Mouse (Mus musculus) lung, embryonic 15.5 days (tissue): ENCODE data around the gene Il1f5. TPM values are rescaled to one million over a fixed set of nuclear protein-coding genes. Genes with fewer than 3 reads are reported as not detected.

ENCODE experiments used
- ATAC-seq: fragments of 200-750 bp; cut with Nextera tagmentation; 2 replicates; pipeline ENCODE4 v1.8.0; 2017; ENCODE audit warnings: moderate number of reproducible peaks, borderline replicate concordance; ENCODE audit not compliant: low FRiP score, low TSS enrichment; ENCODE audit errors: extremely low read depth
- H3K27ac ChIP-seq: fragments of 300-500 bp; sonication (generic); 2 replicates; pipeline ENCODE4 v1.5.1; 2015; ENCODE audit warnings: moderate library complexity, mild to moderate bottlenecking, inconsistent platforms
- H3K27me3 ChIP-seq: fragments of 300-500 bp; sonication (generic); 2 replicates; pipeline ENCODE4 v1.6.1; 2015; ENCODE audit warnings: inconsistent platforms
- H3K36me3 ChIP-seq: fragments of 300-500 bp; sonication (generic); 2 replicates; pipeline ENCODE4 v1.6.1; 2015; ENCODE audit warnings: inconsistent platforms
- H3K4me1 ChIP-seq: fragments of 300-500 bp; sonication (generic); 2 replicates; pipeline ENCODE4 v1.6.1; 2015; ENCODE audit warnings: inconsistent platforms
- H3K4me2 ChIP-seq: fragments of 300-500 bp; sonication (generic); 2 replicates; pipeline ENCODE4 v1.6.1; 2015; ENCODE audit warnings: inconsistent platforms, mild to moderate bottlenecking, moderate library complexity
- H3K4me3 ChIP-seq: fragments of 300-500 bp; sonication (generic); 2 replicates; pipeline ENCODE4 v1.5.1; 2015; ENCODE audit warnings: mild to moderate bottlenecking, inconsistent platforms
- H3K9ac ChIP-seq: fragments of 300-500 bp; sonication (generic); 2 replicates; pipeline ENCODE4 v1.6.1; 2015; ENCODE audit warnings: inconsistent platforms
- H3K9me3 ChIP-seq: fragments of 300-500 bp; sonication (generic); 2 replicates; pipeline ENCODE4 v1.6.1; 2016; ENCODE audit warnings: inconsistent platforms
- WGBS: fragments of 180-500 bp; shearing (Covaris S2); methylation state at CpG from one replicate; pipeline ENCODE4 v1.1.7; 2015; 5-methylcytosine and 5-hydroxymethylcytosine counted together
- polyA plus RNA-seq: library from polyadenylated mRNA; unstranded; fragments of >200 nt; fragmentation: Nextera tagmentation; extraction: Ambion mirVana; gene quantifications from 2 replicates; pipeline ENCODE4 v1.2.1, GENCODE M21; 2015

Il1f5 gene
- polyA plus RNA-seq = not detected in 2 replicates

GRCm38 (mm10) chr2:24276654-24277053, at the start of gene Il1f5:
Gene Il1f5, plus strand, starts transcription at chr2:24276954.
- no peaks in the 10 kb centered on the region for H3K9me3 ChIP-seq
- ATAC-seq = no peak
- no peak within 1 kb of the TSS for H3K9ac ChIP-seq
- H3K4me1 ChIP-seq = no peaks in the 10 kb centered on the region
- H3K27ac ChIP-seq = no peak within 1 kb of the TSS
- no peak within 1 kb of the TSS for H3K4me2 ChIP-seq
- H3K27me3 ChIP-seq = no peaks in the 10 kb centered on the region
- H3K4me3 ChIP-seq = no peak within 1 kb of the TSS
- H3K36me3 ChIP-seq = no peaks in the 10 kb centered on the region

DNA sequence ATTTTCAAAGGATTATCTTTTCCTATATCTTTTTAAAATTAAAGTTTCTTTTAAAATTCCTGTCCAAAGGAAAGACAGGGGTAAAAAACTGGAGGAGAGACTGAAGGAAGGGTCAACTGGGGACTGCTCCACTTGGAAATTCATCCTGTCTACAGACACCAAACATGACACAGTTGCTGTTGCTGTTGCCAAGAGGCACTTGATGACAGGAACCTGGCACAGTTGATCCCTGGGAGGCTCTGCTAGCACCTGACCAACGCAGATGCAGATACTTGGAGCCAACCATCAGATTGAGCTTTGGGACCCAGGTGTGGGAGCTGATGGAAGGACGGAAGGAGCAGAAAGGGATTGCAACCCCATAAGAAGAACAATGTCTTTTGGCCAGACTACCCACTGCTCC, 49.6 kb upstream of the Il1f5 start:
- H3K4me3 ChIP-seq = no peak overlapping the region
- no peak overlapping the region for H3K4me2 ChIP-seq
- no peaks in the 10 kb centered on the region for H3K36me3 ChIP-seq
- H3K9me3 ChIP-seq = no peaks in the 10 kb centered on the region
- no peak for ATAC-seq
- no peak overlapping the region for H3K9ac ChIP-seq
- no peak overlapping the region for H3K27ac ChIP-seq
- no peaks in the 10 kb centered on the region for H3K4me1 ChIP-seq
- WGBS = 67% methylated on average over 2 of the region's 2 CpGs
- H3K27me3 ChIP-seq = no peaks in the 10 kb centered on the region

- no peak for ATAC-seq
- WGBS = 71% methylated on average over 1 of the region's 1 CpGs
- Histone ChIP-seq H3K36me3 (no peaks in the 10 kb centered on the region), H3K27ac (no peak overlapping the region), H3K4me1 (no peaks in the 10 kb centered on the region), H3K9me3 (no peaks in the 10 kb centered on the region), H3K4me2 (no peak overlapping the region), H3K27me3 (no peaks in the 10 kb centered on the region), H3K4me3 (no peak overlapping the region), H3K9ac (no peak overlapping the region)
Measured at GRCm38 (mm10) chr2:24267503-24267902, 9.3 kb upstream of the Il1f5 start.

- no peak overlapping the region for H3K4me2 ChIP-seq
- no peaks in the 10 kb centered on the region for H3K9me3 ChIP-seq
- no peak overlapping the region for H3K27ac ChIP-seq
- no peak overlapping the region for H3K4me3 ChIP-seq
- no peaks in the 10 kb centered on the region for H3K27me3 ChIP-seq
- H3K36me3 ChIP-seq = no peaks in the 10 kb centered on the region
- H3K4me1 ChIP-seq = no peaks in the 10 kb centered on the region
- no peak overlapping the region for H3K9ac ChIP-seq
- ATAC-seq = no peak
- 80% methylated on average over 2 of the region's 2 CpGs for WGBS
Measured at GRCm38 (mm10) chr2:24273619-24274018, 3.1 kb upstream of the Il1f5 start.

- ATAC-seq = no peak
- 32% methylated on average over 1 of the region's 1 CpGs for WGBS
- H3K27me3 ChIP-seq = no peaks in the 10 kb centered on the region
- H3K9ac ChIP-seq = no peak overlapping the region
- H3K4me2 ChIP-seq = no peak overlapping the region
- no peak overlapping the region for H3K27ac ChIP-seq
- no peaks in the 10 kb centered on the region for H3K36me3 ChIP-seq
- H3K4me3 ChIP-seq = no peak overlapping the region
- H3K9me3 ChIP-seq = no peaks in the 10 kb centered on the region
- H3K4me1 ChIP-seq = no peaks in the 10 kb centered on the region
Measured at GRCm38 (mm10) chr2:24275146-24275545, 1.6 kb upstream of the Il1f5 start.

- no peak within 1 kb of the TSS for H3K4me2 ChIP-seq
- 0 out of 2 replicates have a peak, but pooled peaks cover 6% of the 10 kb centered on the region for H3K27me3 ChIP-seq
- 66% methylated on average over 5 of the region's 5 CpGs for WGBS
- H3K27ac ChIP-seq = no peak within 1 kb of the TSS
- no peaks in the 10 kb centered on the region for H3K36me3 ChIP-seq
- H3K9me3 ChIP-seq = no peaks in the 10 kb centered on the region
- H3K4me1 ChIP-seq = no peaks in the 10 kb centered on the region
- H3K9ac ChIP-seq = no peak within 1 kb of the TSS
- no peak within 1 kb of the TSS for H3K4me3 ChIP-seq
- no peak for ATAC-seq
Measured at GRCm38 (mm10) chr2:24290896-24291295, 14.1 kb downstream of the Il1f5 start, which contains the start of gene Il1f10. Gene Il1f10, plus strand, starts transcription at chr2:24291196.

DNA sequence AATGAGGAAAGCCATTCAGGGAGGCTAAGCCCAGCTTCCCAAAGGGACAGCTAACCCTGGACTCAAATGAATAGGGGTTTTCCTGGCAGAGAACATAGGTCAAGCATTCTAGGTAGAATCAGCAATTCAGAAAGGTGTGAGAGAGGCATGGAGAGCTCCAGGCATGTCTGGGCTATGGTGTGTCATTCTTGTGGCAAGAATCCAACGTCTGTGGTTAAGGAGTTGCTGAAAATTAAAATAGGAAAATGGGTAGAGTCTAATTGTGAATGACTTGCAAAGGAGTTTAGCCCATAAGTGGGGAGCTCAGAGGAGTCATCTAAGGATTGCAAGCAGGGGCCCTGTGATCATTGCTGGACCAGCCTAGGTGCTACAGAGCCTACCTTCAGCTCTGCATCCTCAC, 17.9 kb downstream of the Il1f5 start:
- H3K9ac ChIP-seq = no peak overlapping the region
- no peak overlapping the region for H3K4me2 ChIP-seq
- H3K27me3 ChIP-seq = 0 out of 2 replicates have a peak, but pooled peaks cover 8% of the 10 kb centered on the region
- no peak for ATAC-seq
- H3K36me3 ChIP-seq = no peaks in the 10 kb centered on the region
- no peaks in the 10 kb centered on the region for H3K4me1 ChIP-seq
- H3K27ac ChIP-seq = no peak overlapping the region
- 16% methylated on average over 1 of the region's 1 CpGs for WGBS
- H3K4me3 ChIP-seq = no peak overlapping the region
- no peaks in the 10 kb centered on the region for H3K9me3 ChIP-seq

- H3K4me1 ChIP-seq = no peaks in the 10 kb centered on the region
- H3K9ac ChIP-seq = no peak overlapping the region
- no peak overlapping the region for H3K4me3 ChIP-seq
- H3K36me3 ChIP-seq = no peaks in the 10 kb centered on the region
- WGBS = 7% methylated on average over 3 of the region's 3 CpGs
- 0 out of 2 replicates have a peak, but pooled peaks cover 8% of the 10 kb centered on the region for H3K27me3 ChIP-seq
- no peaks in the 10 kb centered on the region for H3K9me3 ChIP-seq
- no peak for ATAC-seq
- no peak overlapping the region for H3K4me2 ChIP-seq
- no peak overlapping the region for H3K27ac ChIP-seq
Measured at GRCm38 (mm10) chr2:24296837-24297236, 20.1 kb downstream of the Il1f5 start.

GRCm38 (mm10) chr2:24311302-24312001, 34.7 kb downstream of the Il1f5 start:
- 46% methylated on average over 6 of the region's 6 CpGs for WGBS
- Histone ChIP-seq H3K36me3 (no peaks in the 10 kb centered on the region), H3K4me1 (no peaks in the 10 kb centered on the region), H3K27ac (no peak overlapping the region), H3K4me3 (no peak overlapping the region), H3K9me3 (no peaks in the 10 kb centered on the region), H3K4me2 (no peak overlapping the region), H3K9ac (no peak overlapping the region), H3K27me3 (no peaks in the 10 kb centered on the region)
- ATAC-seq = no peak

- H3K4me1 ChIP-seq = no peaks in the 10 kb centered on the region
- no peak for ATAC-seq
- no peaks in the 10 kb centered on the region for H3K9me3 ChIP-seq
- H3K9ac ChIP-seq = no peak overlapping the region
- 65% methylated on average over 1 of the region's 1 CpGs for WGBS
- no peak overlapping the region for H3K4me3 ChIP-seq
- no peak overlapping the region for H3K4me2 ChIP-seq
- no peaks in the 10 kb centered on the region for H3K36me3 ChIP-seq
- H3K27ac ChIP-seq = no peak overlapping the region
- H3K27me3 ChIP-seq = no peaks in the 10 kb centered on the region
Measured at GRCm38 (mm10) chr2:24316919-24317318, 40.2 kb downstream of the Il1f5 start.

GRCm38 (mm10) chr2:24317919-24318598, 41.3 kb downstream of the Il1f5 start:
- Histone ChIP-seq H3K4me2 (no peak overlapping the region), H3K36me3 (no peaks in the 10 kb centered on the region), H3K27ac (no peak overlapping the region), H3K9me3 (no peaks in the 10 kb centered on the region), H3K27me3 (no peaks in the 10 kb centered on the region), H3K4me1 (no peaks in the 10 kb centered on the region), H3K9ac (no peak overlapping the region), H3K4me3 (no peak overlapping the region)
- no peak for ATAC-seq
- WGBS = 67% methylated on average over 4 of the region's 4 CpGs
